ENCODE assay signal across 11 mouse cellular contexts in the genomic region with DNA sequence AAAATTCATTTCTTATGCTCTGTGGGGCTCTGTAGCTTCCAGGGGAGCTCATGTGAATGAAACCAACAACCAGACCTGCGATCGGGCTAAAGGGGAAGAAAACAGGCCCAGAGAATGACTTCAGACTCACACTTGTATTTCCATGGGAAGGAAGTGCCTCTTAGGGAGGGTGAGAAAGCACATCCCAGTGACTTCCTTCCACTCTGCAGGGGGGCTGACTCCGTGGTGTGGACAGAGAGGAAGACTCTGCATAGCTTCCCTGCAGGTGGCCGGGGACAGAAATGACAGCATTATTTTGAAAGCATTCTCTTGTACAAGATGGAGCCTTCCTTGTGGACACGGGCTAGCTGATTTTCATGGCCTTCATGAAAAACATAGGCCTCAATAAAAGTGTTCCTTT.
A peak's percentile ranks its signal among the peaks of the same experiment; 100 is the strongest.
DNase-seq lines count a peak whose midpoint lies in the region; ATAC-seq and TF ChIP-seq lines count a peak whose summit lies in the region.
"Had no signal": no experiment of that assay in that cellular context is flagged by ENCODE, and none has a peak within 500 bp of the region (broad histone marks: within the 10 kb centered on the region; RNA-seq: fewer than 3 reads in every experiment).

No protein-coding gene starts in this region.

- H3K9me3 ChIP-seq in embryonic facial prominence, embryonic 12.5 days: no peaks in the 10 kb centered on the region
- no peaks in the 10 kb centered on the region for H3K9me3 ChIP-seq in embryonic facial prominence, embryonic 10.5 days
- no peaks in the 10 kb centered on the region for H3K9me3 ChIP-seq in lung, embryonic 14.5 days (ENCODE audit: low read depth, low read length)
- H3K9me3 ChIP-seq in hindbrain, embryonic 15.5 days: no peaks in the 10 kb centered on the region
- no peaks in the 10 kb centered on the region for H3K9me3 ChIP-seq in midbrain, postnatal 0 days (ENCODE audit: low read length)

- no peaks in the 10 kb centered on the region for H3K36me3 ChIP-seq in embryonic facial prominence, embryonic 12.5 days
- peaks cover 13% of the 10 kb centered on the region for H3K36me3 ChIP-seq in embryonic facial prominence, embryonic 10.5 days (replicated peaks)
- H3K36me3 ChIP-seq in lung, embryonic 14.5 days (ENCODE audit: insufficient read depth): no peaks in the 10 kb centered on the region; the same call in 1 of the 2 replicates
- H3K36me3 ChIP-seq in hindbrain, embryonic 15.5 days: no peaks in the 10 kb centered on the region
- no peaks in the 10 kb centered on the region for H3K36me3 ChIP-seq in midbrain, postnatal 0 days (ENCODE audit: insufficient read depth, low read length)

- no peaks in the 10 kb centered on the region for H3K27me3 ChIP-seq in embryonic facial prominence, embryonic 12.5 days
- H3K27me3 ChIP-seq in embryonic facial prominence, embryonic 10.5 days (replicated peaks; ENCODE audit: low read depth, poor library complexity, severe bottlenecking): no peaks in the 10 kb centered on the region
- no peaks in the 10 kb centered on the region for H3K27me3 ChIP-seq in lung, embryonic 14.5 days (ENCODE audit: insufficient read depth, low read length)
- no peaks in the 10 kb centered on the region for H3K27me3 ChIP-seq in hindbrain, embryonic 15.5 days
- no peaks in the 10 kb centered on the region for H3K27me3 ChIP-seq in midbrain, postnatal 0 days (ENCODE audit: insufficient read depth, low read length)
- H3K27me3 ChIP-seq: CH12.LX had no signal

- H3K9ac ChIP-seq in embryonic facial prominence, embryonic 12.5 days: no peak overlapping the region
- no peak overlapping the region for H3K9ac ChIP-seq in lung, embryonic 14.5 days
- H3K9ac ChIP-seq in hindbrain, embryonic 15.5 days: no peak overlapping the region
- H3K9ac ChIP-seq in midbrain, postnatal 0 days (replicated peaks; ENCODE audit: low read length, poor library complexity, severe bottlenecking): no peak overlapping the region

- peak overlapping the region; percentile 65; the same call in 1 of the 2 replicates for H3K27ac ChIP-seq in embryonic facial prominence, embryonic 12.5 days
- H3K27ac ChIP-seq in embryonic facial prominence, embryonic 10.5 days (replicated peaks): no peak overlapping the region
- H3K27ac ChIP-seq in lung, embryonic 14.5 days (ENCODE audit: low read depth): no peak overlapping the region
- peak overlapping the region; percentile 28 for H3K27ac ChIP-seq in hindbrain, embryonic 15.5 days (replicated peaks)
- H3K27ac ChIP-seq in midbrain, postnatal 0 days (ENCODE audit: low read depth, low read length): peak overlapping the region; percentile 51

- H3K4me3 ChIP-seq in embryonic facial prominence, embryonic 12.5 days: no peak overlapping the region
- no peak overlapping the region for H3K4me3 ChIP-seq in embryonic facial prominence, embryonic 10.5 days
- no peak overlapping the region for H3K4me3 ChIP-seq in lung, embryonic 14.5 days (ENCODE audit: low read depth, low read length)
- no peak overlapping the region for H3K4me3 ChIP-seq in hindbrain, embryonic 15.5 days
- H3K4me3 ChIP-seq in midbrain, postnatal 0 days (ENCODE audit: low read depth, low read length): no peak overlapping the region

- DNase-seq in embryonic facial prominence, embryonic 10.5 days (ENCODE audit: low spot score): no peak
- DNase-seq in lung, embryonic 14.5 days: peak; percentile 29
- DNase-seq in lung, postnatal 25 days (ENCODE audit: low spot score): no peak
- no peak for DNase-seq in midbrain, postnatal 0 days (ENCODE audit: low spot score)
- DNase-seq in ovary, adult 18-20 months (ENCODE audit: low spot score): no peak
- DNase-seq: gastrocnemius, postnatal 36 days; thymus, postnatal 14 days had no signal

- WGBS in embryonic facial prominence, embryonic 12.5 days: 44% methylated on average over 5 of the region's 5 CpGs
- 49% methylated on average over 5 of the region's 5 CpGs for WGBS in embryonic facial prominence, embryonic 10.5 days
- whole genome bisulfite sequencing in lung, embryonic 14.5 days: 52% methylated on average over 5 of the region's 5 CpGs
- 42% methylated on average over 5 of the region's 5 CpGs for WGBS in hindbrain, embryonic 15.5 days
- 24% methylated on average over 5 of the region's 5 CpGs for WGBS in midbrain, postnatal 0 days

- no peak overlapping the region for H3K4me2 ChIP-seq in embryonic facial prominence, embryonic 12.5 days (replicated peaks)
- H3K4me2 ChIP-seq in lung, embryonic 14.5 days: no peak overlapping the region
- no peak overlapping the region for H3K4me2 ChIP-seq in hindbrain, embryonic 15.5 days
- H3K4me2 ChIP-seq in midbrain, postnatal 0 days (ENCODE audit: low read depth, low read length, poor library complexity, severe bottlenecking): no peak overlapping the region

- H3K4me1 ChIP-seq in embryonic facial prominence, embryonic 12.5 days: peaks cover 11% of the 10 kb centered on the region; the same call in 1 of the 2 replicates
- peaks cover 8% of the 10 kb centered on the region for H3K4me1 ChIP-seq in embryonic facial prominence, embryonic 10.5 days
- 0 out of 2 replicates have a peak, but pooled peaks cover 5% of the 10 kb centered on the region for H3K4me1 ChIP-seq in lung, embryonic 14.5 days (ENCODE audit: insufficient read depth)
- H3K4me1 ChIP-seq in hindbrain, embryonic 15.5 days (replicated peaks): peaks cover 30% of the 10 kb centered on the region
- H3K4me1 ChIP-seq in midbrain, postnatal 0 days (ENCODE audit: insufficient read depth, low read length): peaks cover 7% of the 10 kb centered on the region

- no peak for TF ChIP-seq CTCF in lung, embryonic 14.5 days (IDR thresholded peaks at IDR 0.05; ENCODE audit: low read depth)
- no peak for TF ChIP-seq CTCF in midbrain, postnatal 0 days (IDR thresholded peaks at IDR 0.05)

- ATAC-seq in embryonic facial prominence, embryonic 12.5 days (ENCODE audit: insufficient number of reproducible peaks, insufficient read depth, low FRiP score, low TSS enrichment): no peak
- ATAC-seq in lung, embryonic 14.5 days (ENCODE audit: insufficient read depth): no peak
- no peak for ATAC-seq in hindbrain, embryonic 15.5 days (ENCODE audit: low FRiP score, low read depth)
- ATAC-seq in midbrain, postnatal 0 days (ENCODE audit: low FRiP score): no peak
- no peak for ATAC-seq in megakaryocyte-erythroid progenitor cell, adult 5-6 weeks (replicated peaks; ENCODE audit: low FRiP score, low TSS enrichment, poor library complexity, severe bottlenecking)

Comparison
In these comparisons a context has a peak if more than half of its experiments do, and no peak if none do; other contexts are left out.
1. H3K27ac ChIP-seq: peak in embryonic facial prominence, embryonic 12.5 days (single experiment), hindbrain, embryonic 15.5 days (single experiment) and midbrain, postnatal 0 days (single experiment); none in embryonic facial prominence, embryonic 10.5 days (single experiment) and lung, embryonic 14.5 days (single experiment).